Mouse (Mus musculus): Measurements from ENCODE around the gene Sync.

Sync gene

DNA sequence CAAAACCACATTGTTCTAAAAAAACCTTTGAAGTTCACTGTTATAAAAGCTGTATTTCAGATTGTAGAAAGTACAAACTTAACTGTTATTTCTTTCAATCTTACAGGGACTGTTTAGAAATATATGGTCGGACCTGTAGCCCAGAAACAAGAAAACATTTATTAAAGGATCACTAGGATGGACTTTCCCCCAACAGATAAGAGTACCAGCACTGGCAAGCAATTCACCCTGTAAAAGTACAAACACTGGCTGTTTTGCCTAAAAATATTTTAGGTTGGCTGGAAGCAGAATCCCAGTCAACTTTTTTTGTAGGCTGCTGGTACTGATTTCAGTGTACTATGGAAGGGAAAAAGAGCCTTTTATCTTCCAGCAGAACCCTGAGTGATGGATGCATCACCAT, 20.5 kb downstream of the Sync start:
- DNase-seq: no peak

DNA sequence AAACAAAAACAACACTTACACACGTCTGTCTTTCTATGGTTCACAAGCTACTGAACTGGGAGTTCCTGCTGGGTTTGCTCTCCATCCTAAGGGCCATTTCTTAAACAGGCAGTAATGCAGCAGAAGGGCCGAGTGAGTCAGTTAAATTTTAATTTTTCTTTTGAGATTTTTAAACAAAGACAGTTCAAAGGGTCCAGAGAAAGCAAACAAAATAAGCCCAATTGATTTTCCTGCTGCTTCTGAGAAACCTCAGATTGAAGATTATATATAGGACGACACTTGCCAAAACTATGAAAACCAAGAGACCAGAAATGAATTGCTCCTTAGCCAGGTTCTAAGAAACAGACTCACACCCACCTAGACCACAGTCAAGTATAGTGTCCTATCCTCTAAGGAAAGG, 26.5 kb downstream of the Sync start:
- DNase-seq: no peak

DNA sequence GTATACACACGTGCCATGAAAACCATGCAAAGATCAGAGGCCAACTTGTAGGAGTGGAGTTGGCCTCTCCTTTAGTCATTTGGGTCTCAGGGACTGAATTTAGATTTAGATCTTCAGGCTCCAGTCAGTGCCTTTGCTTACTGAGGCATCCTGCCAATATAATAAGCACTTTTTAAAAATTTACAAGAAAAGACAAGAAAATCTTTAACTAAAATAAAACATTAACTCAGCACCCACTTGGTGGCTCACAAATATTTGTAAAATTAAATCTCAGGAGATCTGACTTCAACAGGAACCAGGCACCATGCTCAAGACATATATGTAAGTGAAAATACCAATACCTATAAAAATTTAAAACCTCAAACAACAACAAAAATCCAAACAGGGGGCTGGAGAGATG, 33.5 kb downstream of the Sync start:
- DNase-seq: no peak

DNA sequence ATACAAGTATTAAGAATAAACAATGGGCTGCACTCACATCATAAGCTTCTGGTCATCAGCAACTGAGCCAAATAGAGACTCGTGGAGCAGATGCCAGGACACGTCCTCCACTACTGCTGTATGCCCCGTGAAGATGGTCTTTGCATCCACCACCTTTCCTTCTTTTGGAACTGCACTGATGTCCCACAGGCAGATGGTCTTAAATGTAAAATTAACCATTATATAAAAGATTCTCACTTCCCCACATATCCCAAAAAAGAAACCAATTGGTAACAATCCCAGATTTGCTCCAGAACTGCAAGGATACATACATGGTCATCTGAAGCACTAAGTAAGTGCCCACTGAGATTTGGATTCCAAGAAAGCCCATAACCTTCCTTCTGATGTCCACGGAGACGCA, 34.6 kb downstream of the Sync start:
- DNase-seq: no peak

DNA sequence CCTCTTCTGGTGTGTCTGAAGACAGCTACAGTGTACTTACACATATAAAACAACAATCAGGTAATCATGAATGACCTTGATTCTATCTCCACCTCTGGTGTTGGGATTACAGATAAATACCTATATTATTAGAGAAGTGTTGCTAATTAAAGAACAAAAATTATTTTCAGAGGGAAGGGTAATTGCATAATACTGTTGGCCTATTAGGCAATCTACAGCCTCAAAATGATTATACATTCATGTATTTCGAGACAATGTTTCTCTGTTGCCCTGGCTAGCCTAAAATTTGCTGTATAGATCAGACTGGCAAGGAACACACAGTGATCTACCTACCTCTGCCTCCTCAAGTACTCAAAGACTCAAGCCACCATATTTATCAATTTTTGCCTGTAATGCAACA, 36.1 kb downstream of the Sync start:
- DNase-seq: no peak

DNA sequence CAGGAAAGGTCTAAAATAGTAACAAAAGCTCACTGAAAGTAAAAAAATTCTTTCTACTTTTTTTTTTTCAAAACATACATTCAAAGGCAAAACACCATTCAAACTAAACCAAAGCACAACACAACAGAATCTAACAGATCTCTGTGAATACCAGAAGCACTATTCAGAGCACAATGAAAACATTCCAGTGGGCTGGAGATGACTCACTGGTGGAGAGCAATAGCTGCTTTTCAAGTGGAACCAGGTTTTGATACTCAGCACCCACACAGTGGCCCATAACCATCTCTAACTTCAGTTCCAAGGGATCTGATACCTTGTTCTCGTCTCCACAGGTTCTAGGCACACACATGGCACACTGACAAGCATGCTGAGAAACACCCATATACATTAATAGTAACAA, 37.3 kb downstream of the Sync start:
- no peak for DNase-seq

DNA sequence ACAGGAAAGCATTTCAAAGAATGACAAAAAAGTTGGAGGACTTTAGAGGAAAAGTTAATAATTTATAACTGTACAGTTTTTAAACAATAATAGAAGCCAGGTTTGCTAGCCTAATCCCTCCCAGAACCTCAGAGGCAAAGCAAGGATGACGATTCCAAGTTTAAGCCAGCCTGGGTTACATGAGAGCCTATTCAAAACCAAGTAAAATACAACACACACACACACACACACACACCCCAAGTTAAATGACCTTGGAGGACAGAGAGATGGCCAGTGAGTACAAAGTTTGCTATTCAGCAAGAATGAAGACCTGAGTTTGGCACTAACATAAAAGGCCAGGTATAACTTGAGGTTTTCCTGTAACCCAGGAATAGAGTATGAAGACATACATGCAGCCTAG, 38.8 kb downstream of the Sync start:
- DNase-seq: no peak

DNA sequence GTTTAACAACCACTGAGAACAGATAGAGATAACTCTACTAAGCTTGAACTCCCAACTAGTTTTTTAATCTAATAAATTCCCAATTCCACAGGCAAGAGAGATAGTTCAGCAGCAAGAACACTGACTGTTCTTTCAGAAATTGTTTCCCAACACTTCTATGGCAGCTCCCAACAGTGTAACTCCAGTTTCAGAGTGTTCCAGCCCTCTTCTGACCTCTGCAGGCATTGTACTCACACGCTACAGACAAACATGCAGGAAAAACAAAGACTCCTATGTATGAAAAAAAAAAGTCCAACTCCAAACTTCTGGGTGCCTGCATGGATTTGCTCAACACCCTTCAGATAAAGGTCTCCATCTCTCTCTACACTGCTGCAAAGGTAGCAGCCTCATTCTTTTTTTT, 45.4 kb downstream of the Sync start:
- DNase-seq: no peak

DNA sequence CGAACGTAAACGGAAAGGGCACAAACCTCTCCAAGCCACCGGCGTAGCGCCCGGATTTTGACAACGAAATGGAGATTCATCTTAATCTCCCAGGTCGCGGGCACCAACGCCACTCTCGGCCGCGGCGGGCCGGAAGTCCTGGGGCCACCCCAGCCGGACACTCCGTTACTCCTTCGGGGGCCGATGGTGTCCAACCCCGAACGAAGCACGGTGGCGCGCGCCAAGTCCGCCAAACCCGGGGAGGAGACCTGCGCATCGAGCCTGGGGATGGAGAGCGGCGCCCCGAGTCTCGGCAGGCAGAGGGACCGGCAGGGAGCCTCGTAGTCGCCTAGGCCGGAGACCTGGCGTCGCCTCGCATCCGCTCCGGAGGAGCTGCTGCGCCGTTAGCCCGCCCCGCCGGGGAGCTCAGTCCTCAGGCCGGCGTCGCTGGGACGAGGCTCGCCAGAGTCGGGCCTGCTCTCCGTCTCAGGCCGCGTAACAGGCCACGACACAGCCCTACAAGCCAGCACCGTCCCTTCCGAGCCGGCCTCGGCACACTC, 47.3 kb downstream of the Sync start:
- DNase-seq: no peak

DNA sequence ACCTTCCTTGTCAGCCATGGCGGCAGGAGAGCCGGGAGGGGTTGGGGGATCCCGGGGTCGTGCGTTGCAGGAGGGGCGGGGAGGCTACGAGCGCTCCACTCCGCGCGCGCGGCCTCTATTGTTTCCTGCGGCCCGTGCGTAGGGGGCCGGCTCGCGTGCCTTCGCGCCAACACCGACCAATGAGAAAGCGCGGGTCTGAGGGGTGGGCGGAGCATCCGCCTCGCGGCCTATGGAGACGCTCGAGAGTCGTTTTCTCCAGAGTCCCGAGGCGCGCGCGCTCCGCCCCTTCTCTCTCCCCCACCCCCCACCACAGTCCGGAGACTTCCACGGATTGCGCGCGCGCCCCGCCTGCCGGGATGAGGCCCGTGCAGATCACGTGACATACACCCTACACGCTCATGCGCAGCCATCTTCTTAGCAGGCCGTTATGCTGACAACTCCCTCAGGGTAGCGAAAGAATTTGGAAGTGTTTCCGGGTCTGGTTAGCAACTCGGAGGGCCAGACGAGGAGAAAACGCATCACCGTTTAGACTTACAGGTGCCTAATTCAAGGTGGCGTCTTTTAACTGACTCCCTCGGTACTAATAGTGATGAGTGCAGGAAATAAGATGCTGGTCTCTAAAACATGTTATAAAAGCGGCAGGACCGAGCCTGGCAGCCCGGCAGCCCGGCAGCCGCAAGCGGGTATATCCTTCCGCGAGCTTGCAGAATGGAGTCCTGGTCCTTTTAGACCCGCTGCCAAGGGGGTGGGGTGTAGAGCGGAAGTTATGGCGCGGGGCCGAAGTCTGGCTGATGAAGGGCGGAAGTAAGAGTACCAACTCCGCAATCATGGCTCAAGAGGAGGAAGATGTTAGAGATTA, 48.0 kb downstream of the Sync start, which contains the start of the genes Rbbp4 and Zbtb8os:
Gene Rbbp4 (minus strand): TSS at position 155 of the 859 bp plus-strand sequence.
Gene Zbtb8os (plus strand): TSS at position 480 of the 859 bp plus-strand sequence.
- DNase-seq: peak; percentile 97

DNA sequence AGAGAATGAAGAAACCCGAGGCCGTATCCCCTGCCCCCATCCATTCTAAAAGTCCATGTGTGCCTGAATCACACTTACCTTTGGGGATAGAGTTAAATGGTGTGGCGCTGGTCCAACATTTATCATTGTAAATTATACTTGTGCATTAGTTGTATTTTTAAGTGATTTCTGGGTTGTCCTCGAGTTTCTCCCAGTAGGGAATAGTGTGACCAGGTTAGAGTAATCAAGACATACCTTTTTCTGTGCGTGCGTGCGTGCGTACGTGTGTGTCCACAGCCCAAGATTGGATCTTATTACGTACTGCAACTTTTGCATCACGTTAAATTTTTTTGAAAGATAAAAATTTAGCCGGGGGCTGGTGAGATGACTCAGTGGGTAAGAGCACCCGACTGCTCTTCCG, 48.9 kb downstream of the Sync start:
- no peak for DNase-seq

DNA sequence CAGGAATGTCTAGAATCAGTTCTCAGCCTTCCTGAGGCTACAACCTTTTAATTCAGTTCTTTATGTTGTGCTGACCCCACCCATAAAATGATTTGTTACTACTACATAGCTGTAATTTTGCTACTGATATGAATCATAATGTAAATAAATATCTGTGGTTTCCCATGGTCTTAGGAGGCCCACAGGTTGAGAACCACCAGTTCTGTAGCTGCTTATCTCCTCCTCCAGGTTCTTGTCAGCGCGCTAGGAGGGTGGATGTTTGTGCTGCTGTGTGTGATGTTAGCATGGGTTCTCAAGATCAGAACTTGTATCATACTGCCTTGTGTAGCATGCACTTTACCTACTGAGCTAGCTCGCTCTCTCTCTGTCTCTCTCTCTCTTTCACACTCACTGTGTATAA, 52.3 kb downstream of the Sync start:
- no peak for DNase-seq

DNA sequence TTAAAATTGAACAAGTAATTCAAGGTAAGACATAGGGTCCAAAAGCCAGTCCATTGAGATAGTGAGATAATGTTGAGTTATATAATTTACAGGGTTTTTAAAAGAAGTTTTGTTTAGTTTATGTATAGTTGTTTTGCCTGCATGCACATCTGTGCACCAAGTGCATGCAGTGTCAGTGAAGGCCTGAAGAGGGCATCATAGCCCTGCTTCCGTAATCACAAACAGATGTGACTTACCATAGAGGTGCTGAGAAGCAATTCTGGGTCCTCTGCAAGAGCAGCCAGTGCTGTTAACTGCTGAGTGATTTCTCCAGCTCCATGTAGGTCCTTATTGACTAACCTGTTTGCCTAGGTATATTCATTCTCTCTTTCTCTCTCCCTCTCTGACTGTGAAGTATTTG, 54.5 kb downstream of the Sync start:
- no peak for DNase-seq

DNA sequence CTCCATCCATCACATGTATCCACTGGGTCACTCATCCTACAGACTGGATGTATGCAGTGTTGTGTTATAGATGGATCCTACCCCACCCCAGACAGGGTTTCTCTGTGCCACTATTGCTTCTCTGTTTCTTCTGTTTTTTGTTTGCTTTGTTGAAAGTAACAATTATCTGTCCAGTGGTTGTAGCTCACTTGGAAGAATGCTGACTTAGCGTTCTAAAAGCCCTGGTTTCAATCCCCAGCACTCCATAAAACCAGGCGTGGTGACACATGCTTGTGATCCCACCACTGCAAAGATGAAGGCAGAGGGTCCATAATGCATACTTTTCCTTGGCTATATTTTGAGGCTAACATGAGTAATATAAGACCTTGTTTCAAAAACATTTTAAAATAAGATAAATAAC, 55.3 kb downstream of the Sync start:
- no peak for DNase-seq

DNA sequence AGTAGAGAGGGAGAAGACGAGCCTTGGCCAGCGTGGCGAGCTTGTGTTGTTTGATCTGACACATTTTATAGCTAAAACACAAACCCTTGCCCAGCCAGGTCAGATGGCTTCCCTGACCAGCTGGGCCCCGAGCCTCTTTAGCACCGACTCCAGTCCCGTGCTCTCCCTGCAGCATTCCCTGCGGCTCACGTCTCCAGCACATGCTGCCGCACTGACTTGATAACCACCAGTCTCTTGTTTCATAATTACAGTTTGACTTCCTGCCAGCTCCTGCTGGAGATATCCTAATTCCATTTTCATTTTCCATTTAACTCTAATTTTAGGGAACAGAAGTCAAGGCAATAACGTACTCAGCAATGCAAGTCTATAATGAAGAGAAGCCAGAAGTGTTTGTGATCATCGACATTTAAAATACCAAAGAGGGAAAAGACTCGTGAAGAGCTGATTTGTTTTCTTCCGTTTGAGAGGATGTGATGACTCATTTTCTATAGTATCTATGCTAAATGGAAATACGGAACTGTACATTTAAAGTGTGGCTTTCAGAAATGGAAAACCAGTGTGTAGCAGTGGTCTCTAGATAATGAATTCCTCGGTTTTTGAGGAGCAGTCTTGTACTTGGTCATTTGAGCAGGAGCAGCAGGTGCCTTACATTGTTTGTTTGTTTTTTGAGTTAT, 59.2 kb downstream of the Sync start:
- no peak for DNase-seq

DNA sequence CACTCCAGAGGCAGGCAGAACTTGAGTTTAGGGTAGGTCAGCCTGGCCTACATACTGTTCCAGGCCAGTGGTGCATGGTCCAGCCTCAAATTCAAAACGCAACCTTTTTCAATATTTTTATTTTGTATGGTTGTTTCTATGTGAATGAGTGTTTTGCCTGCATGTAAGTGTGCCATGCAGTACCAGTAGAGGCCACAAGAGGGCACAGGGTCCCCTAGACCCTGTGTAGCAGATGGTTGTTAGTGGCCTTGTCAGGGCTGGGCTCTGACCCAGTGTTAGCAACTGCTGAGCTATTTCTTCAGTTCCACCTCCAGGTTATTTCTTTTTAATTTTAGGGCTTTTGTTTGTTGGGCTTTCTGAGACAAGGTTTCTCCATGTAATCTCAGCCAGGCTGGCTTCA, 63.2 kb downstream of the Sync start:
- peak in 1 of 2 experiments; percentile 24 for DNase-seq

DNA sequence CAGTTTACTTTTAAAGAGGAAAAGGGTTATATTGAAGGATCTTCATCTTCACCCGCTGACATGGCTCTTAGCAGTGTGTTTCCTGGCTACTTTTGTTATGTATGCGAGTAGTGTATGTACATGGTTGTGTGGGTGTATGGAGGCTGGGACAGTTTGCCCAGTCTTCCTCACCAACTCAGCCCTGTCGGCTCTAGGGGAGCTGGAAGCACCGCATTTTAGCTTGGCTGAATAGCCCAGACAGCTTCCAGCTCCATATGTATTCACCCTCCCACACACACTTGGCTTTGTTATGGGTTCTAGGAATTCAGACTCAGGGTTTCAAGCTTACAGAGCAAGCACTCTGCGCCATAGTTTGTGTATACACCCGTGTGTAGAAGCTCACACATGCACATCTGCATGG, 63.7 kb downstream of the Sync start:
- DNase-seq: no peak

DNA sequence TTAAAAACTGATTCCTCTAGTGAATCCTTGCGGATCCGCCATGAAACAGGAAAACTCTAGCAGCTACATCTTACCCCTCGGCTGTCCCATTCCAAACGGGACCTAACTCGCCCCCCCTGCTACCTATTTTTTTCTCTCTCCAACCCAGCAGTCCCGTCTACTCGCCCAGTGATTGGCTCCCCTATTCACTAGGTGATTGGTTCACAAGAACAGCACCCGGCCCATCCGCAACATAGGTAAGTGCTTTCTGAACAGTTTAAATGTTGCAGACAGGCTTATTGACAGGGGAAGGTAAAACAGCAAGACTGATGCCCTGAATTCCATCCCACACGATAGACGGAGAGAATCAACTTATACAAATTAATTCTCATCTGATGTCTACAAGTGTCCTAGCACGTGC, 65.8 kb downstream of the Sync start:
- no peak for DNase-seq

DNA sequence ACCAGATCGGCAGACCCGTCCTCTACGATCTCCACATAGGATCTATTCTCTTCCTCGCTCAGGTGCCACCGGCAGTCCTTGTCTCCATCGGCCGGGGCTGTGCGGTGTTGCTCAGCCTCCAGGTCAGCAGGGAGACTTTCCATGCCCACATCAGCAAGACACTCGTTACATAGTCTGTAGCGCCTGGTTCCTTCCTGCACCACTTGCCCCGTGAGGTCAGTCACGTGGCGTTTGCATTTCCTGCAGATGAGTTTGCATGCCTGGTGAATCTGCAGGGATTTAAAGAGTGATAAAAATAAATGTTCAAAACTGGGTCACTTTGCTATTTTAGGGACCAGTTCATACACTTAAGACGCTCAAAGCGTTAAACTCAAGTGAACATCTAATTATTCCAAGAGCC, 66.8 kb downstream of the Sync start:
- no peak for DNase-seq

DNA sequence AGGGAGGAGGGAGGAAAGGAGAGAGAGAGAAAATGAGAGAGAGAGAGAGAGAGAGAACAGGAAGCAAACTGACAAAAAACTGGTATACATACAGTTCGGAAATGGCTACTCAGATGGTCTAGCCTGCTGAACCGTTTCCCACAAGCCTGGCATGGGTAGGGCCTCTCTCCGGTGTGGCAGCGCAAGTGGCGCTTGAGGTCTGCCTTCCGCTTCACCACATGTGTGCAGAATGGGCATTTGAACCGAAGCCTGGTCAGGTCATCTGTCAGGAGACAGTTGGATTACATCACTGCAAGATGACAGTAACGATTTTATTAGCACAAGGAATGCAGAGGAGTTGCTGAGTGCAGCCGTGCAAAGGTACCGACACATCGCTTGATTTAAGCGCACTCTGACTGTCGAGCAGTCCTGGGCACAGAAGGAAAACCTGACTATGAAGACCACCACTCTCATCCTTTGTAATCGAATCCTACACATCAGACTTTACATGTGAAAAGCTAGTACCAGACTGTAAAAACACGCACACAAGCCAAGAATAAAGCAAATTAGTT, 70.3 kb downstream of the Sync start:
- DNase-seq: no peak
